Mouse (Mus musculus): ENCODE results near the gene Bach1.

DNA sequence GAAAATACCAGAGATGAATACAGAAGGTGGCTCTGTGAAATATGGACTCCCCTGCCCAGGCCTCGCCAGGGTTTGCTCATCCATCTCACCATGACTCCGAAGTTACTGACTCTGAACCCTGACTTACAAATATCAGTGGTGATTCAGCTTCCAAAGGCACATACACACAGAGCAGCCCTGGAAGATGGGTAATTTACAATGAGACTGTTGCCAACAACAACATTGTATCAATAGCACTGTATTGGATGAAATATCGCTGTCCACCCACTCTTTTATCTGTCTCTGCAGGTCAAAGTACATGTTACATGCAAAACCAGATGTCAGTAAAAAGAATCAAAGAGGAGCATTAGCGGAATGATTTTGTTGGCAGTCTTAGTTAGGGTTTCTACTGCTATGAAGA, 8.2 kb upstream of the Bach1 start:
- no peak for TF ChIP-seq CTCF (IDR thresholded peaks at IDR 0.05; ENCODE audit: control insufficient read depth, insufficient read depth, insufficient read length)
- no peak for TF ChIP-seq MAX (IDR thresholded peaks at IDR 0.05)
- TF ChIP-seq CEBPB (IDR thresholded peaks at IDR 0.05; ENCODE audit: low read depth) = no peak
- no peak for TF ChIP-seq MYOG (IDR thresholded peaks at IDR 0.05; ENCODE audit: control insufficient read depth, extremely low read depth, insufficient read length)
- TF ChIP-seq FOSL1 (IDR thresholded peaks at IDR 0.05; ENCODE audit: insufficient read depth, low read length, poor library complexity, severe bottlenecking) = no peak

All from C2C12 (cell line).